Mouse (Mus musculus): ENCODE results near the gene Zswim7.
"Not testable (repeated sequence)": the region's sequence is repeated elsewhere in the genome, so short reads cannot be mapped to it uniquely, and the experiment has no call there.

The Zswim7 gene

DNA sequence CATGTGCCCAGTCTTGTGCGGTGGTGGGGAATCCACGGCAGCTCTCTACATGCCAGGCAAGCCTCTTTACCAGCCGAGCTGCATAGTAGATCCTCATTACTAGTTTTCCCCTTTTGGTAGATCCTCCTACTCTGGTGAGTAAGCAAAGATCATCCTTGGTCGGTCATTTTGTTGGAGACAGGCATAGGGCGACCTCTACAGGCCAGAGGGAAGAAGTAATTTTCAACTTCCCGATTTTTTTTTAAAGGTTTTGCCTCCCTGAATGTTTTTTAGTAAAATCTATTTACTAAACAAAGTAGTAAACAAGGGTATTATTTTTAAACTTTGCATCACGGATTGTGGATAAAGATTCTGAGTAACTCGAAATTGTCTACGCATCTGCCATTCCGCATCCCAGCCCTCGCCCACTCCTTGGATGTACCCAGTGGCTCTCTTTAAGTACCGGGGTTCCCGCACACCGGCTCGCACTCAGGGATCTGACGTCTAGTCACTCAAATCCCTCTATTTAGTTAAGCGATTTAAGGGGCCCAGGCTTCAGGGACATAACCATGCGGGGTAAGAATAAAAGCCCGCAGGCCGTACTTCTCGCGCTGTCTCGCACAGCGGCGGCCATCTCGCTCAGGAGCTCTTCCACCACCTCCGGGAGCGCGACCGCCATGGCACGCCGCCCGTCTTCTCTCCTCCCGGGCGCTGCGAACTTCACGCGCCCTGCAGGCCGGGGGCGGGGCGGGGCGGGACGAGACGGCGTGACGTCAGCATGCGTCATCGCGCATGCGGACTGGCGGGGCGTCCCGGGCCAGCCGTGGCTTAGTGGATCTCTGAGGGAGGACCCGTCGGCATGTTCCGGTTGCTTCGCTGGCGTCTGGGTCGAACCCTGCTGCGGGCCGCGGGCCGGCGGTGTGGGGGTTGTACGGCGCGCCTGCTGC, at the start of gene Zswim7, which contains the start of gene Ttc19:
Gene Zswim7 (minus strand): TSS at position 701 of the 926 bp plus-strand sequence.
Gene Ttc19 (plus strand): TSS at position 799 of the 926 bp plus-strand sequence.
- peak; percentile 91 for DNase-seq (ENCODE audit: low spot score in 2 of 2)

DNA sequence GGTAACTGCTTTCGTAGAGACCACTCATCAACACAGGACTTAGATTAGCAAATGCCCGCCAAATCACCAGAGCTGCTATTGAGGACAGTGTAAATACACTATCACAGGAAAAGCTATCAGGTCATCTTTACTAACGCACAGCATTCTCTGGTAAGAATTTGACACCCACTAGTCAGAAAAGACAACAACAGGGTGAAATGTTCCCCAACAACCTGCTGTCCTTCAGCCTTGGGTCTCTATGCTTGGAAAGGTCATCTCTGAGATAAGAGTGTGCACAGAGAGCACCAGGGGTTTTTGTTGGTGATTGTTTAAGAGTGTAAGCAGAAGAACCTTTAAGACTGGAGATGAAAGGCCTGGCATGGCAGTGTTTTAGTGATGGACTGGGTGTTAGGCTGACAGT, 42.5 kb upstream of the Zswim7 start:
- DNase-seq (ENCODE audit: low spot score in 2 of 2) = no peak

DNA sequence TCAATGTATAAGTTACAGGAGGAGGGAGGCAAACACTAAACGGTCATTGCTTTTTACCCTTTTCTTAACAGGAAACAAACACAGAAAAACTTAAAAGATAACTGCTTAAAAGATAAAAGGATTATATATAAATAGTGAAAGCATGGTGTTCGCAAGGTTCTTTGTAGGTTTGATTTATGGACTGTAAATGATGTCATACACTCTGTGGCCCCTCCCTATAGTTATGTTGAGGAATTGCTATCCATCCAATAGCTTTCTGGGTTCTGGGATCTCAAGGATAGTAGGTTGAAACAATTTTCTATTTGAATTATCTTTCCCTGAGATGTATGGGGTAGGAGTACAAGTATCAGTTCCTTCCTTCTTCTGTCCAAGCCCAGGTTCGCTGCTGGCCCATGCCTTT, 38.9 kb upstream of the Zswim7 start:
- DNase-seq (ENCODE audit: low spot score in 2 of 2) = no peak

DNA sequence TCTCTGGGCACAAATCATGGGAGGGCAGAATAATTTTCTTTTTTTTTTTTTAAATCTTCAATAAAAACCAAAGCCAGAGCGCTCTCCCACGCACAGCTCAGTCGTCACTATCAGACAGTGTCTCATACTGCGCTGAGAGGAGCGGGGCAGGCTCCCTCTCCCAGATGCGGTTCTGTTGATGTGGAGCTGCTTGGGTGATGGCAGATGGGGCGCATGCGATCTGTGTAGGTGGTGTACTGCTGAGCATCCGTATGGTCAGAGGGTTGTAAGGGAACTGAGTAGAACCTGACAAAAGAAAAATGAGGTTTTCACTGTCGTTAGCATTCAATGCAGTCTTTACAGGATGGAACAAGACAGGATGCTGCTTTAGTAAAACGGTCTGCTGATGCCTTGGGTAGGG, 36.6 kb upstream of the Zswim7 start:
- peak; percentile 76 to 83 for DNase-seq (ENCODE audit: low spot score in 2 of 2)

DNA sequence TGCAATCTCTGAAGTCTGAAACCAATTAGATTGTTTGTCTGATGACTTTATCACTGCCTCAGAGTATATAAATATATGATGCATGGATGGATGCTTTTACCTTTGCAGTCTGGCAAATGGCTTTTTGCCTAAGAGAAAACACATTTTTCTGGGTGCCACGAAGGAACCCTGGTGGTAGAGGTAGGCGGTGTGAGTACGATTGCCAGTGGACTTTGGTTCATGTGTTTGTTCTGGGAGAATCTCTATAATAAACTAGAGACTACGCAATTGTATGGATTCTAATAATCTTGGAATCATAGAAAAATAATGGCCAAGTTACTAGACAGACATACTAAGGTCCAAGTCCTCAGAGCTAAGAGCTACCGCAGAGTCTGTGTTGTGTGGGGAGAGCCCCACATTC, 33.8 kb upstream of the Zswim7 start:
- DNase-seq (ENCODE audit: low spot score in 2 of 2) = no peak

DNA sequence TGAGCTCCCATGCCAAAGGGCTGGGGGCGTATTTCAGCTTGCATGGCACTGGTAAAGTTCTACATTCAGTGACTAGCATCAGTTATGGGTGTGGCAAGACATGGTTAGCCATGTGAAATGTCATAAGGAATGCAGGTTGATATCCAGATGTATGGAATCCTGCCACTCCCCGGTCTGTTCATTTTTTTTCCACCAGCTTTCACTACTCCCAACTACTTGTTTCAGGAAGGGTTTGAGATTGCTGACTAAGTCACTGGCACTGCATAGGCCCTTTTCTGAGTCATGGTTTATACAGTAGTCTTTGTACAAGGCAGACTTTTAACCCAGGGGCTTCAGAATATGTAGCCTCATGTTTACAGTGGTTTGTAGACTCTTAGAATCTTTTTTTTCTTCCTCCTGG, 28.1 kb upstream of the Zswim7 start:
- DNase-seq (ENCODE audit: low spot score in 2 of 2) = no peak

DNA sequence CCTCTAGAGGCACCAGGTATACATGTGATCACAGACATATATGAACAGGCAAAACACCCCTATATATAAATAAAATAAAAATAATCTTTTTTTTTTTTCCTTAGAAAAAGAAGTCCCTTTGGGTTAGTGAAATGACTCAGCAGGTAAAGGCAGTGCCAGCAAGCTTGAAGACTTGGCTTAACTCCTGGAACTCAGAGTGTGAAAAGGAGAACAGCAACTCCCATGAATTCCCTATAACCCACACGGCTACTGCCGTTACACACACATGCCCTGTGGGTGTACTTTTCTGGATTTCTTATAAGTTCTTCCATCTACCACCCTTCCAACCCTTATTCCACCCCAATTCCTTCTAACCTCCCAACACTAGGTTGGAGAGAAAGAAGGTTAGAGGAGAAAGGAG, 24.7 kb upstream of the Zswim7 start:
- no peak for DNase-seq (ENCODE audit: low spot score in 2 of 2)

DNA sequence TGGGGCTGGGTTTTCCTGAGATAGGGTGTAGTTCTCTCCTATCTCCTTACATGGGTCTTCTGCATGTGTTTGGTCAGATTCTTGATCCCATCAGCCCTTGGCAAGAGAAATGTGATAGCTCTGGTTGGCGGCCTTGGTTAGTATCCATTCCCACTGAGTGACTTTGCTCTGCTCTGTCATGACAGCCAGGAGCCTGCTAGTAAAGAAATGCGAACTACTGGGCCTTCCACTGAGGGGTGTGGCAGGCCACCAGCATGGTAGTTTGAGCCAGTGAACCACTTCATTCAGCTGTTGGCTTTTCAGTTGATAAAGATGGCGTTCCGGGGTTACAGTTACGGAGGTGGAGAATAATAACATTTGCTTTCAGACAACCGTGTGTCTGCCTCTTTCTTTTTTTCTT, 17.7 kb upstream of the Zswim7 start:
- no peak for DNase-seq (ENCODE audit: low spot score in 2 of 2)

DNA sequence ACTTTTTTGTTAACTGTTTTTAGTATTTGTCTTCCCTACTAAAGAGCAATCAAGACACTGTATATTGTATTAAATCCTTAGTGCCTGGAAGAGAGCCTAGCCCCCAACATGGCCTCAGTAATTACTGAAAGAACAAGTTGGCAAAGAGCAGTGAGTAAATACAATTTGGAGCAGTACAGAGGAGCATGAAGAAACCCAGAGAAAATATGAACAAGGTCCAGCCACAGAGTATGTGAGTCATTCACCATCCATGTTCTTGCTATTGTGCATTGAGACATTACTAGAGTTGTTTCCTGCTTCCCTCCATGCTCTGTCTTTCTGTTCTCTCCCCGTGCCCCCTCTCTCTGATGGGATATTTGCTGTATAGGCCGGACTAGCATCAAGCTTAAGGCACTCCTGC, 12.9 kb upstream of the Zswim7 start:
- no peak for DNase-seq (ENCODE audit: low spot score in 2 of 2)

DNA sequence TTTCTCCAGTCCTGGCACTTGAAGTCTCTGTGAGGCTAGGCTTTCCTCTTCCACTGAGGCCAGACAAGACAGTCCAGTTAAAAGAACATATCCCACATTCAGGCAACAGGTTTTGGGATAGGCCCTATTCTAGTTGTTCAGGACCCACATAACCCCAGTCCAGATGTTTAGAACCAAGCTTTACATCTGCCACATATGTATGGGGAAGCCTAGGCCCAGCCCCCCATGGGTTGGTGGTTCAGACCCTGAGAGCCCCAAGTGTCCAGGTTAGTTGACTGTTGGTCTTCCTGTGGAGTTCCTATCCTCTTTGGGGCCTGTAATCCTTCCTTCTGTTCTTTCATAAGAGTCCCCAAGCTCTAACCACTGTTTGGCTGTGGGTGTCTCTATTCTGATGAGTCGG, 6.5 kb upstream of the Zswim7 start:
- DNase-seq (ENCODE audit: low spot score in 2 of 2) = no peak

DNA sequence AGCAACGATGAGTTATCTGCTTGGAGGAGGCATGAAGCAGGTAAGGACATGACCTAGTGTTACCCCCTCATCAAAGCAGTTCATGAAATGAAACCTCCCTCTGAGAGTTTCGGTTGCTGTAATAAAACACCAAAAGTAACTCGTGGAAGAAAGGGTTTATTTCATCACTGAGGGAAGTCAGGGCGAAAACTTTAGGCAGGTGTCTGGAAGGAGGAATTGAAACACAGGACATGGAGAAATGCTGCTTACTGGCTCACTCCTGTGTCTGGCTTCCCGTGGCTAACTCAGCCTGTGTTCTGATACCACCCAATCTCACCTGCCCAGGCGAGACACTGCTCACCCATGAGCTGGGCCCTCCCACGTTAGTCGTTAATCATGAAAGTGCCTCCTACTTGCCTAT, 3.8 kb upstream of the Zswim7 start:
- no peak for DNase-seq (ENCODE audit: low spot score in 2 of 2)

DNA sequence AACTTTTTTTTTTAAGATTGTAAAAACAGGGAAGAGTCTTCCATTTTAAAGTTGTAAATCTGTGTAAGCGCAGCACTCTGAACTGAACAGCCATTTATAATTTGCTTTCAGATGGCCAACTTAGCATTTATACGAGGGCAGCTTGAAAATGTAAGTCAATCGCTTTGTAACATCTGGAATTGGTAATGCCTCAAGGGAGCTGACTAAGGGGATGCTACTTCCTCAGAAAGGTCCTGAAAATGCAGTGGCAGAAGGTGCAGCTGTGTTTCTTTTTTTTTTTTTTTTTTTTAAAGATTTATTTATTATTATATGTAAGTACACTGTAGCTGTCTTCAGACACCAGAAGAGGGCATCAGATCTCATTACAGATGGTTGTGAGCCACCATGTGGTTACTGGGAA, 2.8 kb upstream of the Zswim7 start:
- not testable (repeated sequence) for DNase-seq (ENCODE audit: low spot score in 2 of 2)

DNA sequence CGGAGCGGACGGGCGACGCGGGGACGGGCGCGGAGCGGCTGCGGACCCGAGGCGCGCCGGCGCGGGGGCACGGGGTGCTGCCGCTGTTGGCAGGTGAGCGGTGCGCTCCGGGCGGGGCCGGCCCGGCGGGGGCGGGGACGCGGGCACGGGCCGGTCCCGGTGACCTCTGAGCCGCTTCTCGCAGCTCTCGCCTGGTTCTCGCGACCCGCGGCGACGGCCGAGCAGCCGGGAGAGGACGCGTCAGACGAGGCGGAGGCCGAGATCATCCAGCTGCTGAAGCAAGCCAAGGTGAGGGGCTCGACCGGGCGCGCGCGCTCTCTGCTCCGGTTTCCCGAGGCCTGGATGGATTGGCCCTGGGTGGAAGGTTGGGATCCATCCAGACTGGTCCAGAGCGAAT, 424 bp upstream of the Zswim7 start:
- DNase-seq (ENCODE audit: low spot score in 2 of 2) = peak in 1 of 2 experiments; percentile 26

DNA sequence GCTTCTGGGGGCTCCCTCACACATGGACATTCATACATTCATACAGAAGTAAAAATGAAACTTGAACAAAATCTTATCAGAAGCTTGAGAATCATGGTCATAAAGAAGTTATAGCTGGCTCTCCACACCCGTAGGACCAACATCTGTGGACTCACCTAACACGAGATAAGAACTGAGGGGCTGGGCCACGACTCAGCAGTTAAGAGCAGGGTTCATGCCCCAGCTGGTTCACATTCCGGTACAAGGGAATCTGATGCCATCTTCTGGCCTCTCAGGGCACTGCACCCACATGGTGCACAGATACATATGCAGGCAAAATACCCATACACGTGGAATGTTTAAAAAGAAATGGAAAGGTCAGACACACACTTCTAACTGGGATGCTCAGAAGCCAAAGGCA, 3.1 kb downstream of the Zswim7 start:
- peak; percentile 33 to 35 for DNase-seq (ENCODE audit: low spot score in 2 of 2)

DNA sequence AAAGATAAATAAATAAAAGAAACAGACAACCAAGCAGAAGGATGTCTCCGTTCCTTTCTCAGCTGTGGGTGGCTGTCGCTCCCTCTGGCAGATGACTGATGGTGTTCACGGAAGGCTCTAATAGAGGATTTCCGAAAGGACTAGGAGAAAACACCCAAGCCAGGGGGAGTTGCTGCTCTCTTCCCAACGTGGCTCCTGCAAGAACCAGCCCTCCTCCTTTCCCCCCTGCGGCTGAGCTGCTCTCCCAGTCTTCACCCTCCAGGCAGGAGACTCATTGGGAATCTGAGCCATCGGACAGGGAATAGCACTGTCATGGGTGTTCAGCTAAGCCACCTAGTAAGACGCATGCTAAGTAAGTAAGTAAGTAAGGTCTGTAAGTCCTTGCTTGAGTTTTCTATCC, 4.1 kb downstream of the Zswim7 start:
- no peak for DNase-seq (ENCODE audit: low spot score in 2 of 2)

DNA sequence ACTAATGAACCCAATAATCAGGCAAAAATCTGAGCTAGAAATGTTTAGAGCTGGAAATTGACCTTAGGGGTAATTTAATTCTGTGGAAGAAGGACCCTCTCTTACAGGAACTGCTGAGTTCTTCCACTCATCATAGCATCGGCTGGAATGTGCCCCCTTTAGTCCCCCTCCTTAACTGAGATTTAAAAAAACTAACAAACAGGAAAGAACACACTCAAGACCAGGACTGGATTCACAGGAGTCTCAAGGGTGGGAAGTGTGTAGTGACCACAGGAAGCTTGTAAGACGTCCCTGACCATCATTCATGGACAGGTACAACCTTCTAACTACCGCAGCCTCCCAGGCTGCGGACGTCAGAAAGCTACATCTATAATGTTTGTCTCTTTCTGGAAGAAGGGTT, 10.3 kb downstream of the Zswim7 start:
- no peak for DNase-seq (ENCODE audit: low spot score in 2 of 2)

DNA sequence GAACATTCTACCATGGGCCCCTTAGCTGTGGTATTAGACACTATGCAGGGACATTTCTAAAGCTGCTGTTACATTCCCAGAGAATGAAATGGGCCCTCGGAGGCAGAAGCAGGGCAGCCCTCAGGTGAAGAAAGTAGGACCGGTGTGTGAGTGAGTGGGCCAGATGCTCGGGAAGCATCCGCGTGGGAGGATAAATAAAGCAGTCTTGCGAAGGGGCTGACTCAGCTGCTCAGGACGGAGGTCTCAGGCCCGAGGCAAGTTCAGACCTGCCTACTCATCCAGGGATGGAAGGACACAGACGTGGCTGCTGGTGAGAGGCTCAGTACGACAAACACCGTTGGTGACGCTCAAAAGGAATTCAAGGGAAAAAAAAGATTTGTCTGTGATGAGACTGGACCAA, 12.1 kb downstream of the Zswim7 start:
- DNase-seq (ENCODE audit: low spot score in 2 of 2) = no peak

DNA sequence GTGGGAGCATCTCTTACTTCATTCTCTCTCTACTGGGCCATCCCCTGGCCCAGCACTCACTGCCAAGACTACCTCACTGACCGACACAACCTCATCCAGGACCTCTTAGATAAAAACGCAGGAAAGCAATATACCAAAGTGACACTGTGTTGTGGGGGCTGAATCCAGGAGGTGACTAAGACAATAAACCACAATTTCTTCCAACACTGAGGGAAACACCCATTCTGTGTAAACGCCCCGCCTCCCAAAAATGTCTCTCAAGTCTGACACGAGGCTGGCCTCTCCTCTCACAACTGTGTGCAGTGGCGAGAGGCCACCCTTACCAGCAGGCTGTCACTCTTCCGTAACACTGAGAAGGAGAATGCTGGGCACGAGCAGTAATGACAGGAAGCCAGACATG, 12.8 kb downstream of the Zswim7 start:
- DNase-seq (ENCODE audit: low spot score in 2 of 2) = no peak

DNA sequence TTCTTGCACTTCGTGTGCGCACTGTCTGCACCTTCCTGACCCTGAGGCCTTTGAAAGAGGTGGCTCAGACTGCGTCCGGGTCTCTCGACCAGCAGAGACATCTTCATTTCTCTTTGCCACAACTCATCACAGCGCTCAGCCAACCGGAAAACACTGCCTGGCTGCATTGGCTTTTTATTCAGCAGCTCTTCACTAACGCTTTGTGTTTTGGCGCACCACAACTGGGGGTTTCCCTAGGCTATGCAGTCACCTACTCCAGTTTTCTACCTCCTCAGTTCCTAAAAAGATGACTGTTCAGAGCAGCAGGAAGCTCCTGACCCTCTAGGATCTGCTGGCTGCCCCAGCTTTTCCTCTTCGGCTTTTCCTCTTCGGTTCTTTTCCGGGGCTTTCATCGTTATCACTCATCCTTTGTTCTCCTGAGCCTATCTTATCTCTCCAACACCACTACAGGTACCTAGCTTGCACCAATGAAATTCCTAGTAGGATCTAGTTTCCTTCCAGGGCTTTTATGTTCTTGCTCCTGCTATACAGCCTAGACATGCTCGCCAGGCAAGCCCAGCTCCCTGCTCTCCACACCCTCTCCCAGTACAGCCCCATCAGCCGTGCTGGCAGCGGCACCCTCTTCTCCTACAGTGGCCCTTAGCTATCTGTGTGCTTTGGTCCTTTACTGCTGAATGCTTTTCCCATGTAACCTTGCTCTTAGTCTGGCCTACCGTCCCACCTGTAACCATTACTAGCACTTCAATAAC, 14.5 kb downstream of the Zswim7 start:
- no peak for DNase-seq (ENCODE audit: low spot score in 2 of 2)

DNA sequence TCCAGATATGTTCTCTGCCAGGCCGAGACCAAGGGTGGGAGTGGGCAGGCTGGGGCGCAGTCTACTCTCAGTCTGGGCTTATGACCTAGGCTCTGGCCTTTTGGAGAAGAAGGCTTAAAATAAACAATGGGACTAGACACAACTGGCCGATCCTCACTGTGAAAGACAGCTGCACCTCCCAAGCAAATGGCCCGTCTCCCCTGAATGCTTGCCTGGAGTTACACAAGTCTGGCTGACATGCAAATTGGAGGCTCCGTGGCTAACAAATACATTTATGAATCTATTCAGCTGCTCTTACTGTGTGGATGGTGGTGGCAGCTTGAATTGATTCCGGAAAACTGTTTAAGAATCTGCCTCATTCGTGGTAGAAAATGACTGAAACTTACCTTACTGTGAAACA, 15.5 kb downstream of the Zswim7 start:
- DNase-seq (ENCODE audit: low spot score in 2 of 2) = no peak

DNA sequence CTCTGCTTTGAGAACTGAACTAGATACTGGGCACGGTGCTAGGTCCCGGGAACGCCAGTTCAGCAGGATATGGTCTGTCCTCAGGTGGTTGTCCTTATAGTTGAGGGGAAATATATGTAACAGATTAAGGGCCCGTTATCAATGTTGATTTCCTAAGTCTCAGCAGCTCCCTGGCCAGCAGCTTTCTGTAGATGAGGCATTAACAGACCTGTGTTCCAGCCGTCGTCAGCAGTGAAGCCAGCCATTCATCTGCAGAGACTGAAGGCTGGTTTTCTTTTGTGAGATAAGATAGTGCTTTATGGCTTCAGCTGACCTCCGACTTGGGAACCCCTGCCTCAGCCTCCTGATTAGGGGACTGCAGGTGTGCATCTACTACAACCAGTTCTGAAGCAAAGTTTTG, 17.2 kb downstream of the Zswim7 start:
- DNase-seq (ENCODE audit: low spot score in 2 of 2) = no peak

DNA sequence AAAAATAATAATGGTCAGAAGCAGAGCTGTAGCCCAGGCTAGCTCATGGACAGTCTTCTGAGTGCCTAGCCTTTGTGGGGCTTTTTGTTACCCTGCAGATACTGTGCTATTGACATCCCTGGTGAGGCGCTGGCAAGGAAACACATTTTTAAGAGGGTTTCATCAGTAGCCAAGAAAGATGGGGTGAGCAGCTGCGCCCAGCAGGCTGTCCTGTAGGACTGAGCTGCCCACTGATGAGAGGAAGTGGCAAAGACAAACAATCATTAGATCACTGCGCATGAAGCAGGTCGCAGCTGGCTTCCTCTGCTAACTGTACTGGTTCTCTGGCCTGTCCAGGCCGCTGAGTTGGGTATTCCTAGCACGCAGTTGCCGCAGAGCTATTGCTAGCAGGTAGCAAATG, 17.6 kb downstream of the Zswim7 start:
- no peak for DNase-seq (ENCODE audit: low spot score in 2 of 2)

DNA sequence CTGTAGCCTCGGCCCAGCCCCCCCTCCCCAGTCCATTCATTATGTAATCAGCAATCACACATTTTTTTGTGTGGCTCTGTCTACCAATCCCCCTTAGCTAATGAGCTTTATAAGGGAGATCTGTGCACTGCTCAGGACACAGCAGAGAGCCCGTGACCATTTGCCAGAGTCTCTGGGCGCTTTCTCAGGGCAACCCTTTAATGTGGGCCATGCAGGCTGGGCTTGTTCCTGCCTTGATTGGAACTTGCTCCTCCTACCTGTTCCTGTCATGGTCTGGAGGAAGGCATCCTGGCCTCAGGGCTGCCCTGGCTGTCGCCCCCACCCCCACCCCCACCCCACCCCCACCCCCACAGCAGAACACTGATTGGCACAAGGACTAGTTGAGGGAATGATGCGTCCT, 22.0 kb downstream of the Zswim7 start:
- DNase-seq (ENCODE audit: low spot score in 2 of 2) = no peak
